In the genomic region with DNA sequence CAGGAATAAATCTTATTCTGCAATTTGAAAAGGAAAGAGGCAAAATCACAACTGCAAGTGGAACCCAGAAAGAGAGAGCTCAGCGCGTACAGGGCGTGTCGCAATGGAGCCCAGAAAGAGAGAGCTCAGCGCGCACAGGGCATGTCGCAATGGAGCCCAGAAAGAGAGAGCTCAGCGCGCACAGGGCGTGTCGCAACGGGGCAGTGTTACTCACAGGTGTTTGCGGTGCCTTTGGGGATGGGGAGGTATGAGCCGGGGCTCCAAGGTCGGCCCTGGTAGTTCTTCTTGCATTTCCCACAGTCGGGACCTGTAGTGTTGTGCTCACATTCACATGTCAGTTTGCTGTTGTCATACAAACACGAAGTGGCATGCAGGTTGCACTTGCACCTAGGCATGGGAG, we compare ENCODE assay signal across 32 mouse cellular contexts.
DNase-seq lines count a peak whose midpoint lies in the region; ATAC-seq and TF ChIP-seq lines count a peak whose summit lies in the region.
"Had no signal": no experiment of that assay in that cellular context is flagged by ENCODE, and none has a peak within 500 bp of the region (broad histone marks: within the 10 kb centered on the region; RNA-seq: fewer than 3 reads in every experiment).

No protein-coding gene starts in this region.

- H3K4me3 ChIP-seq in liver, postnatal 0 days (ENCODE audit: low read depth, low read length): no peak overlapping the region
- H3K4me3 ChIP-seq: embryonic facial prominence, embryonic 10.5 days; embryonic facial prominence, embryonic 15.5 days; forebrain, embryonic 12.5 days; heart, embryonic 12.5 days; hindbrain, embryonic 13.5 days; liver, embryonic 15.5 days; lung, embryonic 15.5 days; megakaryocyte, embryonic 14.5 days; midbrain, embryonic 12.5 days had no signal

- TF ChIP-seq CTCF in liver, postnatal 0 days (IDR thresholded peaks at IDR 0.05; ENCODE audit: low read depth): no peak

- WGBS in liver, postnatal 0 days (ENCODE audit: insufficient replicate concordance): 72% methylated on average over 17 of the region's 17 CpGs

- H3K36me3 ChIP-seq in liver, postnatal 0 days (replicated peaks; ENCODE audit: insufficient read depth, low read length): no peaks in the 10 kb centered on the region
- H3K36me3 ChIP-seq: embryonic facial prominence, embryonic 10.5 days; embryonic facial prominence, embryonic 15.5 days; forebrain, embryonic 12.5 days; G1E; heart, embryonic 12.5 days; hindbrain, embryonic 13.5 days; liver, embryonic 15.5 days; lung, embryonic 15.5 days; midbrain, embryonic 12.5 days had no signal

- ATAC-seq in liver, postnatal 0 days: no peak
- peak; percentile 48; the same call in 1 of the 2 replicates for ATAC-seq in megakaryocyte progenitor cell, adult 5-6 weeks (replicated peaks; ENCODE audit: poor library complexity)
- ATAC-seq: forebrain, postnatal 0 days; intestine, embryonic 16.5 days had no signal

- no peak overlapping the region for H3K27ac ChIP-seq in liver, postnatal 0 days (ENCODE audit: low read depth)
- H3K27ac ChIP-seq: embryonic facial prominence, embryonic 10.5 days; embryonic facial prominence, embryonic 15.5 days; forebrain, embryonic 12.5 days; hindbrain, embryonic 13.5 days; kidney, postnatal 0 days; liver, embryonic 15.5 days; lung, embryonic 15.5 days; midbrain, embryonic 12.5 days had no signal

- H3K9ac ChIP-seq in liver, postnatal 0 days (replicated peaks): no peak overlapping the region
- H3K9ac ChIP-seq: embryonic facial prominence, embryonic 15.5 days; forebrain, embryonic 12.5 days; forebrain, postnatal 0 days; heart, embryonic 12.5 days; hindbrain, embryonic 13.5 days; liver, embryonic 15.5 days; lung, embryonic 15.5 days; midbrain, embryonic 12.5 days had no signal

- no peak overlapping the region for H3K4me2 ChIP-seq in liver, postnatal 0 days (ENCODE audit: low read depth, low read length)
- H3K4me2 ChIP-seq: embryonic facial prominence, embryonic 15.5 days; forebrain, embryonic 12.5 days; heart, embryonic 12.5 days; hindbrain, embryonic 13.5 days; liver, embryonic 15.5 days; lung, embryonic 15.5 days; midbrain, embryonic 12.5 days had no signal

- TF ChIP-seq EP300 in liver, postnatal 0 days (IDR thresholded peaks at IDR 0.05; ENCODE audit: low read depth): no peak

- H3K9me3 ChIP-seq in liver, postnatal 0 days (ENCODE audit: low read length): no peaks in the 10 kb centered on the region
- H3K9me3 ChIP-seq: embryonic facial prominence, embryonic 10.5 days; embryonic facial prominence, embryonic 15.5 days; forebrain, embryonic 12.5 days; heart, embryonic 12.5 days; hindbrain, embryonic 13.5 days; liver, embryonic 15.5 days; lung, embryonic 15.5 days; midbrain, embryonic 12.5 days had no signal

- H3K27me3 ChIP-seq in liver, postnatal 0 days (ENCODE audit: insufficient read depth, low read length): no peaks in the 10 kb centered on the region
- H3K27me3 ChIP-seq: embryonic facial prominence, embryonic 15.5 days; forebrain, embryonic 12.5 days; heart, embryonic 12.5 days; hindbrain, embryonic 13.5 days; liver, embryonic 15.5 days; lung, embryonic 15.5 days; megakaryocyte, embryonic 14.5 days; midbrain, embryonic 12.5 days had no signal

- peak; percentile 4 for DNase-seq in liver
- no peak for DNase-seq in liver, postnatal 0 days
- DNase-seq in spleen, postnatal 4 days (ENCODE audit: low spot score in 2 of 2): peak; percentile 13 to 61
- no peak for DNase-seq in spleen, adult 12 weeks (ENCODE audit: low spot score)
- DNase-seq in adrenal gland, postnatal 25 days: peak; percentile 6
- DNase-seq in neural tube, embryonic 10.5 days (ENCODE audit: extremely low spot score, low spot score): no peak
- DNase-seq: cerebellum, adult 2 months; cerebellum, postnatal 14 days; forebrain, postnatal 0 days; gastrocnemius, postnatal 10 days; heart, adult 18-20 months; heart, postnatal 4 days; kidney, adult 8-10 months; layer of hippocampus, postnatal 36 days; left cerebral cortex, postnatal 4 days; retina, postnatal 1 day; right cerebral cortex, postnatal 14 days; thymus, adult 18-20 months; thymus, postnatal 25 days had no signal

- no peaks in the 10 kb centered on the region for H3K4me1 ChIP-seq in liver, postnatal 0 days (ENCODE audit: insufficient read depth)
- H3K4me1 ChIP-seq: embryonic facial prominence, embryonic 10.5 days; embryonic facial prominence, embryonic 15.5 days; forebrain, embryonic 12.5 days; hindbrain, embryonic 13.5 days; liver, embryonic 15.5 days; lung, embryonic 15.5 days; megakaryocyte, embryonic 14.5 days; midbrain, embryonic 12.5 days had no signal

Comparison
In these comparisons a context has a peak if more than half of its experiments do, and no peak if none do; other contexts are left out.
1. DNase-seq: peak in liver (single experiment), spleen, postnatal 4 days (2 of 2) and adrenal gland, postnatal 25 days (single experiment); none in liver, postnatal 0 days (single experiment), spleen, adult 12 weeks (single experiment) and neural tube, embryonic 10.5 days (single experiment).